ENCODE assay signal across 10 mouse cellular contexts in genomic region chr5:111701634-111702329, GRCm38 (mm10). TPM values are rescaled to one million over a fixed set of nuclear protein-coding genes. Genes with fewer than 3 reads are reported as not detected.
DNase-seq lines count a peak whose midpoint lies in the region; ATAC-seq lines count a peak whose summit lies in the region.
"Had no signal": no experiment of that assay in that cellular context is flagged by ENCODE, and none has a peak within 500 bp of the region (broad histone marks: within the 10 kb centered on the region; RNA-seq: fewer than 3 reads in every experiment).

No protein-coding gene starts in this region.

- H3K4me3 ChIP-seq in heart, embryonic 16.5 days (ENCODE audit: low read length), result peak overlapping the region; percentile 35
- H3K4me3 ChIP-seq in embryonic facial prominence, embryonic 11.5 days (ENCODE audit: low read depth, low read length), result peak overlapping the region; percentile 5; the same call in 1 of the 2 replicates
- H3K4me3 ChIP-seq in hindbrain, embryonic 16.5 days (ENCODE audit: low read length), result no peak overlapping the region
- H3K4me3 ChIP-seq in midbrain, embryonic 16.5 days (ENCODE audit: low read depth, low read length), result no peak overlapping the region

- intact Hi-C loops in heart, postnatal 36 days (cut with DNase I), result no loop called here

- 12% methylated on average over 21 of the region's 31 CpGs for WGBS in heart, embryonic 16.5 days
- 4% methylated on average over 30 of the region's 31 CpGs for WGBS in embryonic facial prominence, embryonic 11.5 days
- WGBS in hindbrain, embryonic 16.5 days, result 7% methylated on average over 24 of the region's 31 CpGs
- 8% methylated on average over 19 of the region's 31 CpGs for WGBS in midbrain, embryonic 16.5 days

- no peak for ATAC-seq in heart, embryonic 16.5 days (replicated peaks; ENCODE audit: extremely low read depth, insufficient read depth, low FRiP score)
- 0 out of 2 replicates have a peak, but pooled peaks have one; percentile 47 for ATAC-seq in embryonic facial prominence, embryonic 11.5 days (replicated peaks; ENCODE audit: insufficient number of reproducible peaks, low FRiP score, low TSS enrichment, low read depth)
- ATAC-seq in hindbrain, embryonic 16.5 days, result no peak
- no peak for ATAC-seq in midbrain, embryonic 16.5 days

- peak overlapping the region; percentile 58 for H3K4me2 ChIP-seq in heart, embryonic 16.5 days (ENCODE audit: low read depth, low read length)
- H3K4me2 ChIP-seq in embryonic facial prominence, embryonic 11.5 days (ENCODE audit: low read depth, low read length), result peak overlapping the region; percentile 35
- peak overlapping the region; percentile 41 for H3K4me2 ChIP-seq in hindbrain, embryonic 16.5 days (ENCODE audit: low read length)
- peak overlapping the region; percentile 27; the same call in 1 of the 2 replicates for H3K4me2 ChIP-seq in midbrain, embryonic 16.5 days (ENCODE audit: low read length)

- no peak for DNase-seq in heart, postnatal 36 days
- DNase-seq in embryonic facial prominence, embryonic 11.5 days (ENCODE audit: low spot score), result no peak
- DNase-seq in right cerebral cortex, postnatal 25 days, result no peak
- no peak for DNase-seq in spleen, postnatal 36 days (ENCODE audit: low spot score in 2 of 2)
- no peak for DNase-seq in adrenal gland, adult 2 months
- DNase-seq: right cerebral cortex, postnatal 4 days had no signal

- no peaks in the 10 kb centered on the region for H3K36me3 ChIP-seq in heart, embryonic 16.5 days (ENCODE audit: control insufficient read depth, insufficient read depth)
- H3K36me3 ChIP-seq in embryonic facial prominence, embryonic 11.5 days (replicated peaks; ENCODE audit: control insufficient read depth, insufficient read depth, low read depth, low read length), result no peaks in the 10 kb centered on the region
- H3K36me3 ChIP-seq in hindbrain, embryonic 16.5 days (ENCODE audit: control insufficient read depth, insufficient read depth, low read length), result no peaks in the 10 kb centered on the region
- no peaks in the 10 kb centered on the region for H3K36me3 ChIP-seq in midbrain, embryonic 16.5 days (ENCODE audit: control insufficient read depth, insufficient read depth, low read length)

- H3K27ac ChIP-seq in heart, embryonic 16.5 days (ENCODE audit: low read length), result no peak overlapping the region
- peak overlapping the region; percentile 41; the same call in 1 of the 2 replicates for H3K27ac ChIP-seq in embryonic facial prominence, embryonic 11.5 days (replicated peaks; ENCODE audit: low read depth, low read length)
- no peak overlapping the region for H3K27ac ChIP-seq in hindbrain, embryonic 16.5 days (ENCODE audit: low read depth, low read length)
- H3K27ac ChIP-seq in midbrain, embryonic 16.5 days (ENCODE audit: low read length), result no peak overlapping the region

- peak overlapping the region; percentile 8; the same call in 1 of the 2 replicates for H3K9ac ChIP-seq in heart, embryonic 16.5 days (ENCODE audit: low read length)
- H3K9ac ChIP-seq in embryonic facial prominence, embryonic 11.5 days (replicated peaks; ENCODE audit: low read length), result peak overlapping the region; percentile 37; the same call in 1 of the 2 replicates
- no peak overlapping the region for H3K9ac ChIP-seq in hindbrain, embryonic 16.5 days (ENCODE audit: low read depth, low read length)
- H3K9ac ChIP-seq in midbrain, embryonic 16.5 days (ENCODE audit: low read depth, low read length), result no peak overlapping the region

- no peaks in the 10 kb centered on the region for H3K9me3 ChIP-seq in heart, embryonic 16.5 days (replicated peaks; ENCODE audit: control insufficient read depth, low read length)
- no peaks in the 10 kb centered on the region for H3K9me3 ChIP-seq in embryonic facial prominence, embryonic 11.5 days (replicated peaks; ENCODE audit: control insufficient read depth, low read length)
- H3K9me3 ChIP-seq in hindbrain, embryonic 16.5 days (ENCODE audit: control insufficient read depth, low read length), result no peaks in the 10 kb centered on the region
- H3K9me3 ChIP-seq in midbrain, embryonic 16.5 days (replicated peaks; ENCODE audit: control insufficient read depth, low read length, poor library complexity, severe bottlenecking), result no peaks in the 10 kb centered on the region

- no peaks in the 10 kb centered on the region for H3K4me1 ChIP-seq in heart, embryonic 16.5 days (ENCODE audit: control insufficient read depth, insufficient read depth, low read length)
- peaks cover 3% of the 10 kb centered on the region; the same call in 1 of the 2 replicates for H3K4me1 ChIP-seq in embryonic facial prominence, embryonic 11.5 days (ENCODE audit: control insufficient read depth, insufficient read depth, low read length)
- peaks cover 7% of the 10 kb centered on the region for H3K4me1 ChIP-seq in hindbrain, embryonic 16.5 days (ENCODE audit: control insufficient read depth, insufficient read depth, low read depth, low read length)
- H3K4me1 ChIP-seq in midbrain, embryonic 16.5 days (ENCODE audit: control insufficient read depth, insufficient read depth, low read length), result peaks cover 33% of the 10 kb centered on the region

- H3K27me3 ChIP-seq in heart, embryonic 16.5 days (ENCODE audit: control insufficient read depth, insufficient read depth, low read length), result peaks cover 6% of the 10 kb centered on the region; the same call in 1 of the 2 replicates
- no peaks in the 10 kb centered on the region for H3K27me3 ChIP-seq in embryonic facial prominence, embryonic 11.5 days (ENCODE audit: control insufficient read depth, insufficient read depth, low read length)
- H3K27me3 ChIP-seq in hindbrain, embryonic 16.5 days (replicated peaks; ENCODE audit: control insufficient read depth, insufficient read depth, low read length), result no peaks in the 10 kb centered on the region
- no peaks in the 10 kb centered on the region for H3K27me3 ChIP-seq in midbrain, embryonic 16.5 days (ENCODE audit: control insufficient read depth, insufficient read depth, low read depth, low read length)

RNA-seq across cellular contexts. Expression of gene Gm26897, which starts 31.9 kb away (rescaled TPM):
- polyA plus RNA-seq in heart, embryonic 16.5 days (2015; fragmentation: Nextera tagmentation; extraction: Ambion mirVana), result not detected in 2 replicates
- not detected for total RNA-seq in heart, postnatal 36 days (2021)
- not detected in 2 replicates for polyA plus RNA-seq in embryonic facial prominence, embryonic 11.5 days (2014; fragmentation: Nextera tagmentation; extraction: Ambion mirVana)
- not detected in 2 replicates for polyA plus RNA-seq in hindbrain, embryonic 16.5 days (2015; fragmentation: Nextera tagmentation; extraction: Ambion mirVana)
- polyA plus RNA-seq in midbrain, embryonic 16.5 days (2015; fragmentation: Nextera tagmentation; extraction: Ambion mirVana), result not detected in 2 replicates
- not detected for total RNA-seq in adrenal gland, adult 2 months (2021)
- polyA plus RNA-seq in adrenal gland, adult 2 months (2012; rRNA removed), result not detected in 2 replicates
- total RNA-seq: adrenal gland, postnatal 4 days had no signal

Comparison
In these comparisons a context has a peak if more than half of its experiments do, and no peak if none do; other contexts are left out.
1. H3K4me3 ChIP-seq: peak in heart, embryonic 16.5 days (single experiment) and embryonic facial prominence, embryonic 11.5 days (single experiment); none in hindbrain, embryonic 16.5 days (single experiment) and midbrain, embryonic 16.5 days (single experiment).
2. H3K9ac ChIP-seq: peak in heart, embryonic 16.5 days (single experiment) and embryonic facial prominence, embryonic 11.5 days (single experiment); none in hindbrain, embryonic 16.5 days (single experiment) and midbrain, embryonic 16.5 days (single experiment).
3. Peak in every context shown above with its lines, with median percentiles within 50 percentile points of each other: H3K4me2 ChIP-seq.